Mouse (Mus musculus) heart, embryonic 12.5 days (tissue): ENCODE data around the gene Abca8b. TPM values are rescaled to one million over a fixed set of nuclear protein-coding genes. Genes with fewer than 3 reads are reported as not detected.
"Not testable (repeated sequence)": the region's sequence is repeated elsewhere in the genome, so short reads cannot be mapped to it uniquely, and the experiment has no call there.

ENCODE experiments used
- ATAC-seq: fragments of 200-750 bp; cut with Nextera tagmentation; 2 replicates; pipeline ENCODE4 v1.8.0; 2017; ENCODE audit warnings: moderate TSS enrichment, moderate library complexity; ENCODE audit not compliant: insufficient number of reproducible peaks, low FRiP score
- H3K27ac ChIP-seq: fragments of 300-500 bp; sonication (generic); 2 replicates; pipeline ENCODE4 v1.5.1; 2016; ENCODE audit warnings: mild to moderate bottlenecking, moderate library complexity; ENCODE audit not compliant: poor library complexity, severe bottlenecking
- H3K27me3 ChIP-seq: fragments of 300-500 bp; sonication (generic); replicated peaks from 2 replicates; pipeline ENCODE4 v1.6.1; 2016; ENCODE audit warnings: mild to moderate bottlenecking, moderate library complexity
- H3K36me3 ChIP-seq: fragments of 300-500 bp; sonication (generic); 2 replicates; pipeline ENCODE4 v1.6.1; 2016; ENCODE audit warnings: mild to moderate bottlenecking, moderate library complexity
- H3K4me1 ChIP-seq: fragments of 300-500 bp; sonication (generic); replicated peaks from 2 replicates; pipeline ENCODE4 v1.6.1; 2016; ENCODE audit warnings: mild to moderate bottlenecking
- H3K4me2 ChIP-seq: fragments of 300-500 bp; sonication (generic); 2 replicates; pipeline ENCODE4 v1.6.1; 2016; ENCODE audit warnings: mild to moderate bottlenecking, moderate library complexity
- H3K4me3 ChIP-seq: fragments of 300-500 bp; sonication (generic); 2 replicates; pipeline ENCODE4 v1.5.1; 2016; ENCODE audit warnings: mild to moderate bottlenecking
- H3K9ac ChIP-seq: fragments of 300-500 bp; sonication (generic); 2 replicates; pipeline ENCODE4 v1.6.1; 2016; ENCODE audit warnings: mild to moderate bottlenecking, moderate library complexity
- H3K9me3 ChIP-seq: fragments of 300-500 bp; sonication (generic); replicated peaks from 2 replicates; pipeline ENCODE4 v1.6.1; 2016; ENCODE audit warnings: mild to moderate bottlenecking, moderate library complexity
- WGBS: fragments of 180-500 bp; shearing (Covaris S2); methylation state at CpG from one replicate; pipeline ENCODE4 v1.1.7; 2016; 5-methylcytosine and 5-hydroxymethylcytosine counted together
- polyA plus RNA-seq: library from polyadenylated mRNA; unstranded; fragments of >200 nt; fragmentation: Nextera tagmentation; extraction: Ambion mirVana; gene quantifications from 2 replicates; pipeline ENCODE4 v1.2.1, GENCODE M21; 2016

The Abca8b gene
- polyA plus RNA-seq, 1 experiment from 2014 or later = 0.78 TPM

DNA sequence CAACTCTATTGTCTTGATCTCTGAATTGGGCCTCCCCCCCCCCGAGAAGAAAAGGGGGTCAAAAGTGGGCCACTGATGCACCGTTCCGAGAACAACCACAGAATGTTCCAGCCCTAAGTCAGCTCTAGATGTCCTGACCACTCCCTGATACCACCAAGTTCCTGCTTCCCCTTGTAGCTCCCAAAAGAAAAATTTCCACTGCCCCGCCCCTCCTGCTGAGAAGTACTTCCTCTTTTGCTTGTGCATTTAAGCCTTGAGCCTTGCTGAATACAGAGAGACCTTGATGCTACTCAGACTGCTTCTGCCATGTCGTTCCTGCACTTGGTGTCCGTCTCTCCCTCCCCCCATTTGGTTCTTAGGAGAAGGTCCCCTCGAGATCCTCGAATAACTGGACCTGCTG is 82.5 kb downstream of the Abca8b start:
- not testable (repeated sequence) for H3K4me3 ChIP-seq, H3K4me2 ChIP-seq, H3K27ac ChIP-seq, H3K9me3 ChIP-seq, ATAC-seq, H3K4me1 ChIP-seq, H3K36me3 ChIP-seq, H3K27me3 ChIP-seq, H3K9ac ChIP-seq
- 86% methylated on average over 8 of the region's 8 CpGs for WGBS

DNA sequence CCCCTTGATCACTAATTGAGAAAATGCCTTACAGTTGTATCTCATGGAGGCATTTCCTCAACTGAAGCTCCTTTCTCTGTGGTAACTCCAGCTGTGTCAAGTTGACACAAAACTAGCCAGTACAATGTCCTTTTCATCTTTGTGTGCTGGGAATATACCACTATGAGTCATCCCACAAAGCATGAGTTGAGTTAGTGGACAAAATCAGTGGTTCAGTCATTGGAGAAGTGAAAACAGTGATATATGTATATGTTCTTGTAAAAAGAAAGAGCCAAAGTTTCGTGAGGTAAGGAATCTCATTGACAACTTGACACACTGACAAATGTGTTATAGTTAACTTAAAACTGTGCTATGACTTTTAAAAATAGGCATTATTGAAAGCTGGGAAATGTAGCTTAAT is 83.5 kb downstream of the Abca8b start:
- not testable (repeated sequence) for ATAC-seq, H3K9me3 ChIP-seq

DNA sequence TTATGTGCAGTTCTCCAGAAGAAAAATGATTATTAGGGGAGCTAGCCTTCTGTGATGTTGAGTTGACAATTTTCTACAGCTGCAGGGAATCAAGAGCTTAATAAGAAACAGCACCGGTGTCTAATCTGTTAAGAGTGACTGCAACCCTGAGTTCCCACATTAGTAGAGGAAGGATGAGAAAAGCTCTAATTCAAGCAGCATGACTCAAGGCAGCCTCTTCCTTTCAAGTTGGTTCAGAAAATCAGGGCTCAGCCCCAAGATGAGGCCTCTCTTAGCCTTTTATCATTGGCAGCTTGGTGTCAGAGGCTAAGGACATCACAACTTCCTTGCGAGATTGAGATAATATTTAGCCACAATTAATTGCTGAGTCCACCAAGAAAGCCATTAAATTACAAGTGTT is 85.8 kb downstream of the Abca8b start:
- ATAC-seq = no peak

More for the DNA sequence above, 83.5 kb downstream of the Abca8b start:
- not testable (repeated sequence) for H3K4me3 ChIP-seq, H3K36me3 ChIP-seq, H3K4me2 ChIP-seq, H3K27ac ChIP-seq, H3K9ac ChIP-seq, H3K4me1 ChIP-seq, H3K27me3 ChIP-seq
- WGBS = 71% methylated on average over 1 of the region's 1 CpGs

DNA sequence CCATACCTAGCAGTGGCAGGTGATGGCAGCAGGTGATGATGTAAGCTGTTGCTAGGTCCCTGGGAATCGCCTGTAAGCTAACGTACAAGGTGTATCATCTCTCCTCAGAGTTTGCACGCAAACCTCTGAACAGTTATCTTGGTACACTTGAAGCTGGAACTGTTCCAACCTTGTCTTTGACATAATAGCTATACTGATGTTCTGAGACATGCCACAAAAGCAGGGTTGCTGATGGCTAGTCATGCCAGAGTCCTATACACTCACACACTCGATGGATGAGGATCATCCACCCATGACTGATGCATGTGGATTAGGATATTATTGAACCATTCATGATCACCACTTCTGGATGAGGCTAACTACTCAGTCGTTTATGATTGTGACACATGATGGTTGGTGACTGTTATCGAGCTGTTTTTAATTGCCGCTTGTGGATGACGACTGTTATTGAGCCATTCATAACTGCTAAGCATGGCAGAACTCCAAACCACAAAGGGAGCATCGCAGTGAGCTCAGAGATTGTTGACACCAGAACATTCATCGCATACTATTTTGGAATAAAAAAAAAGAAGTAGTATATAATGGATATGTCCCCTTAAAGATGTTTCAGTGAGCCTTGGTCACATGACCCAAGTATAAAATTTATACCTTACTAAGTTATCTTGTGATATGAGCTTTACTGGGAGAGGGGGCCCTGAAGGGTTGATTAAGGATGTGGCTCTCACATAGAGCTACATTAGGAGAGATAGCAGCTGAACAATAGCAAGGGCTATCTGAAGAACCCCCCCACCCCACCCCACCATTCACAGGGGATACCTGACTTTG is 87.2 kb downstream of the Abca8b start:
- Histone ChIP-seq H3K4me2 (no peak overlapping the region), H3K9ac (no peak overlapping the region), H3K4me3 (no peak overlapping the region), H3K27ac (no peak overlapping the region), H3K4me1 (no peaks in the 10 kb centered on the region), H3K36me3 (no peaks in the 10 kb centered on the region), H3K9me3 (0 out of 2 replicates have a peak, but pooled peaks cover 2% of the 10 kb centered on the region), H3K27me3 (no peaks in the 10 kb centered on the region)
- WGBS = 71% methylated on average over 10 of the region's 10 CpGs
- no peak for ATAC-seq

More for the DNA sequence above, 85.8 kb downstream of the Abca8b start:
- H3K27ac ChIP-seq = no peak overlapping the region
- no peak overlapping the region for H3K4me3 ChIP-seq
- WGBS = 54% methylated on average over 2 of the region's 2 CpGs
- no peaks in the 10 kb centered on the region for H3K27me3 ChIP-seq
- H3K36me3 ChIP-seq = no peaks in the 10 kb centered on the region
- 0 out of 2 replicates have a peak, but pooled peaks cover 2% of the 10 kb centered on the region for H3K9me3 ChIP-seq
- H3K9ac ChIP-seq = no peak overlapping the region
- no peak overlapping the region for H3K4me2 ChIP-seq
- H3K4me1 ChIP-seq = no peaks in the 10 kb centered on the region

DNA sequence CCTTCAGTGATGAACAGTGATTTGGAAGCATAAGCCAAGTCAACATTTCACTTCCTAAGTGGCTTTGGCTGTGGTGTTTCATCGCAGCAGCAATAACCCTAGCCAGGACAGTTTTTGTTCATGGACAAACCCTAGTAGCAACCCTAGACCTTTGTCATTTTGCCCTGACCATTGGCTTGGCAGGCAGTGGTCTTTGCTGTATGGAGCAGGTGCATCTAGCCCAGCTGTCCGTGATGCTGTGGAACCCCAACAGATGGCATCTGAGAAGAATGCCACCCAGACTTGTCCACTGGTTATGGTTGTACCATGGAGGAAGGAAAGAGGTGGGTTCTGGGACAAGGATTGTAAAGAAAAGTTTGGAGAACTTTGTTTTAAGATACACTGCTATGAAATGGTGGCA is 88.1 kb downstream of the Abca8b start:
- no peak for ATAC-seq
- Histone ChIP-seq H3K4me3 (no peak overlapping the region), H3K4me2 (no peak overlapping the region), H3K9me3 (0 out of 2 replicates have a peak, but pooled peaks cover 2% of the 10 kb centered on the region), H3K36me3 (no peaks in the 10 kb centered on the region), H3K27me3 (no peaks in the 10 kb centered on the region), H3K9ac (no peak overlapping the region), H3K4me1 (no peaks in the 10 kb centered on the region), H3K27ac (no peak overlapping the region)
- WGBS = 87% methylated on average over 2 of the region's 2 CpGs

DNA sequence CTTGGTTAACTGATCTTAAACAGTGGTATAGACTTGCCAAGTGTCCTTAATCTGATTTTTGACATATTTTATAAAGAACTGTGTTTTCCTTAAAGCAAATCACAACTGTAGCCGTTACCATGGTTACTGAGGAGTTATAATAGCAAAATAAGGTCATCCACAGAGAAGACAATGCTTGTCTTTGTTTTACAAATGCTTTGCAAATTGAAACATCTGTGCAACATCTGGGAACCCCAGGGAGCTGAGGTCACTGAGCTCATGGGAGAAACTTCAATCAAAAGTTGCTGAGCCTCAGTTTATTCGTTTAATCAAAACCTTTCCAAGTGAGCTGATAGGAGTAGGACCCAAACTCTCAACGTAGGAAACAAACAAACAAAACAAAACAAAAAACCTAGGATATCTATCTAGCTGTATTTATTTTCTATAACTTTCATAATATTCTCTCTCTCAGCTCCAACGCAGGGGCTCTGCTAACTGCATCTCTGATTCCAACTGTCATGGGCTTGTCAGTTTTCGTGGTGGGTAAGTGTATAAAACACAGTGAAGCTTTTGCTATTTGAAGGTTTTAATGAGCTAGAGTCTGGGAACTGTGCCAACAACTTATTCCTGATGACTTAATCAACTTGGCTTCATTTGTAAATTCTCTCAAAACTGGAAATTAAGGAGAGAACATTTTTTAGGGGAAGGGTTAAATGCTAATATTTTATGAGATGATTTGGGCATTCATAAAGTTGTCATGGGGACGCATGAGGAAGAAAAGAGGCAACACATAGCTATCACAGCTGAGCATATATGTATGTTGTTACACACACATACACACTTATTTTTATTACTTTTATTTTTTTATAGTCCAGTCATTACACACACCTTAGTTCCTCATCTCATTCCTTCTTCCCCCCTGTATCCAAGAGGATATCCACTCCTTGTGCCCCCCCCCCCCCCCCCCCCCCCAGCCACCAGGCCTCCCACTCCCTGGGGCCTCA is 92.7 kb downstream of the Abca8b start:
- no peaks in the 10 kb centered on the region for H3K4me1 ChIP-seq
- 42% methylated on average over 6 of the region's 6 CpGs for WGBS
- H3K9ac ChIP-seq = no peak overlapping the region
- H3K27me3 ChIP-seq = no peaks in the 10 kb centered on the region
- no peaks in the 10 kb centered on the region for H3K36me3 ChIP-seq
- no peak overlapping the region for H3K4me3 ChIP-seq
- no peak overlapping the region for H3K4me2 ChIP-seq
- no peak overlapping the region for H3K27ac ChIP-seq
- ATAC-seq = no peak
- peaks cover 3% of the 10 kb centered on the region; the same call in 1 of the 2 replicates for H3K9me3 ChIP-seq

DNA sequence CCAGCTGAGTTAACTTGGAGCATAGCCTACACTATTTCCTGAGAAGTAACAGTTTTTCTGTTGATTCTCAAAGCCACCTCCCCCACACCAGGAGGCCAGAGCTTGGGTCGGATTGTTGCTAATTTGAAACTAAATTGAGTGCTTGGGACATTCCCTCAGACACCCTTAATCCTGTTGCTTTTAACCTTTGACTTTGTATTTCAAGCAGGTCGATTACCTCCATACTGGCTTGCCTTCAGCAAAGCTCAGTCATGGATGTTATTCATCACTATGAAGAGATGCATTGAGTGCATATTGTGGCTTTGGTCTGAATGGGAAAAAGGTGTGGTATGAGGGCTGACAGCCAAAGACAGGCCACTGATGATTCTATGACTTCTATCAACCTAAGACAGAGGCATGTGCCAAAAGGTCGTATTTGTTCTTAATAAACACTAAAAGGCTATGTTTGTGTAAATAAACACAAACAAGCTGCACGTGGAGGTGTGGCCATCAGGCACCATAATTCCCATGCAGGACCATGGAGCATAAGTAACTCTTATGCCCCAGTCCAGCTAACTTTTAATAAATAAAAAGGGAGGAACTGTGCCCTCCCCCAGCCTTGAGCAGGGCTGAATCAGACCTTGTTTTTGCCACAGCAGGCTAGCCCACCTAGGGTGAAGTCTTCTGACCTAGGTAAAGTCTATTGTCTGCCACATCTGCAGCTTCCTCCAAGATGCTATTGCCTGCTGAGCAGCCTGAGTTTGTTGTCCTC is 95.0 kb downstream of the Abca8b start:
- H3K27ac ChIP-seq = no peak overlapping the region
- no peak for ATAC-seq
- no peaks in the 10 kb centered on the region for H3K27me3 ChIP-seq
- H3K9me3 ChIP-seq = peaks cover 3% of the 10 kb centered on the region; the same call in 1 of the 2 replicates
- no peak overlapping the region for H3K4me2 ChIP-seq
- no peak overlapping the region for H3K9ac ChIP-seq
- no peak overlapping the region for H3K4me3 ChIP-seq
- H3K36me3 ChIP-seq = no peaks in the 10 kb centered on the region
- no peaks in the 10 kb centered on the region for H3K4me1 ChIP-seq
- WGBS = 29% methylated on average over 4 of the region's 4 CpGs

DNA sequence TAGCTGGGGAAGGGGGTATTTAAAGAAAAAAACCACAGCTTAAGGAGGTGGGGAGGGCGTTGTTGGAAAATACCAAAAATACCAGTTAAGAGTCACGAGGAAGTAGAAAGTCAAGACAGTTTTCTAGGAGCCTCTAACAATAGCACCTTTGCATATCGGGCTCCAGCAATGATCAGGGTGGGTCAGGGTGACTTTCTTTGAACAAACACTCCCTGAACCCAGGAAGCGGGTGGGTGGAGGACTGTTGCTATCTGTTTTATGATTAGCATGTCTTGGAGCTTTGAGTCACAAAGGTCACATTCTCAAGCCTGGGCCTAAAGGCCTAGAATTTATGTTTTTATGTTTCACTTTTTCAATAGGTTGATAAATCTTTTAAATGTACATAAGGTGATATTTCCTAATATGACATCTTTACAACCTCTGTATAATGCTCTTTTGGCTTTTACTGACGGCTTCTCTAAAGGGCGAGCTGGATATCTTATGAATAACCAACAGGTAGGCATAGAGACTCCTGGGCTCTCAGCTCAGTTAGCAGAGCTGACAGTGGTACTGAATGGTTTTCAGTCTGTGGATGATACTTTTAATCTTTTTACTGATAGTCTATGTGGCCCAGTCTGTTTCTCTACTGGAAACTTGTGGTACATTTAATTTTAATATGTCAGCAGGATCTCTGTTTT is 96.7 kb downstream of the Abca8b start:
- H3K27ac ChIP-seq = no peak overlapping the region
- no peak overlapping the region for H3K4me3 ChIP-seq
- H3K9me3 ChIP-seq = peaks cover 3% of the 10 kb centered on the region; the same call in 1 of the 2 replicates
- H3K4me1 ChIP-seq = no peaks in the 10 kb centered on the region
- no peaks in the 10 kb centered on the region for H3K27me3 ChIP-seq
- 87% methylated on average over 6 of the region's 6 CpGs for WGBS
- no peak overlapping the region for H3K4me2 ChIP-seq
- no peaks in the 10 kb centered on the region for H3K36me3 ChIP-seq
- ATAC-seq = no peak
- H3K9ac ChIP-seq = no peak overlapping the region

DNA sequence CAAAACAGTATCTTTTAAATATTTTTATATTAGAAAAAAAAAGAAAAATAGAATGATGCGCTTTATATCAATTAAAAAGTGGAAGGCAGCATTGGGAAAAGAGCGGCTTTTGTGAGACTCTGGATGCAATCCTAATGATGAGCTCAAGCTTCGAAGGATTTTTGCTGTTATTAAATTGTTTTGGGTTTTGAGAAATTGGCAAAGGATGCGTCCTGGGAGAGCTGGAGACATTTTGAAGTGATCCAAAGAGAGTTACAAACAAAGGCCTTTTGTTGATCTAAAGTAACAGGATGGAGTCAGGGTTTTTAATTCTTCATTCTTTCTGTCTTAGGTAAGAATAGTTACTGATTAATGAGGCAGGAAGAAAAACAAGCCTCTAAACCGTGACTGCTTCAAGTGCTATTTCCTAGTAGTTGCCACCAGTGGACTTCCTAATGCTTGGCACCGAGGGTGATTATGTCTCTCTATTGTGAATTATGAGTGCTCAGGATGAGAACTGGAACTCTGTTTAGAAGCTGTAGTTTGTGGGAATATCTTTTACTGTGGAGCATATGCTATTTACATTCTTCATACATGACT is 99.6 kb downstream of the Abca8b start:
- Histone ChIP-seq H3K4me1 (no peaks in the 10 kb centered on the region), H3K9me3 (peaks cover 3% of the 10 kb centered on the region; the same call in 1 of the 2 replicates), H3K27me3 (no peaks in the 10 kb centered on the region), H3K27ac (no peak overlapping the region), H3K4me3 (no peak overlapping the region), H3K36me3 (no peaks in the 10 kb centered on the region), H3K4me2 (no peak overlapping the region), H3K9ac (no peak overlapping the region)
- no peak for ATAC-seq
- WGBS = 67% methylated on average over 6 of the region's 6 CpGs

DNA sequence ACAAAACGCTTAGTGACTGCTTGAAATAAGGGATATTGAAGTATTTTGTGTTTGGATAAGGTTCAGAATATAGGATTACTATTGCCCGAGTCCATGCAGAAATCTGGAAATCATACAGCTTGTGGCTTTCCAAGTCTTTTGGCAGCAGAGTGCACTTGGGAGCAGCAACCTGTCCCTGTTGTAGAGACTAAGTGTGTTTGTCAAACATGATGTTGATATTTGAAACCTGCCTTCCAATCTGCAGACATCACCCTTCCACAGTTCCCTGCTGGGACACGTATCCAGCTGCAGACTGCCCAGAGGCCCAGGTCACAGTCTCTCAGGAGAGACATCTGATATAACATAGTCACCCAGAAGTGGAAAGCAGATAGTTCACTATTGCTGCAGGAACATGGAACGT is 100.1 kb downstream of the Abca8b start:
- no peak overlapping the region for H3K27ac ChIP-seq
- 64% methylated on average over 4 of the region's 4 CpGs for WGBS
- H3K4me1 ChIP-seq = no peaks in the 10 kb centered on the region
- H3K27me3 ChIP-seq = no peaks in the 10 kb centered on the region
- H3K9me3 ChIP-seq = peaks cover 3% of the 10 kb centered on the region; the same call in 1 of the 2 replicates
- H3K36me3 ChIP-seq = no peaks in the 10 kb centered on the region
- H3K4me2 ChIP-seq = no peak overlapping the region
- H3K4me3 ChIP-seq = no peak overlapping the region
- H3K9ac ChIP-seq = no peak overlapping the region
- no peak for ATAC-seq
